Mouse (Mus musculus) frontal cortex, adult 2 months (tissue): ENCODE results near the gene Nog. TPM values are rescaled to one million over a fixed set of nuclear protein-coding genes. Genes with fewer than 3 reads are reported as not detected.

ENCODE experiments used
- DNase-seq, 2 experiments: peaks; one replicate each; pipeline ENCODE4 v3.0.0; 2022; ENCODE audit warnings: low spot score in 1 of 2; ENCODE audit errors: extremely low spot score in 1 of 2
- polyA plus RNA-seq: library from polyadenylated mRNA; depleted of rRNA; stranded (reverse); fragments of >200 nt; gene quantifications from 2 replicates; pipeline ENCODE4 v1.2.3, GENCODE M21; 2012; rRNA removed

Gene Nog
- polyA plus RNA-seq, 1 experiment: 13.4 TPM

- peak; percentile 2 to 17 for DNase-seq
These were observed 32.2 kb downstream of the Nog start for GRCm38 (mm10) chr11:89269809-89270361.

DNA sequence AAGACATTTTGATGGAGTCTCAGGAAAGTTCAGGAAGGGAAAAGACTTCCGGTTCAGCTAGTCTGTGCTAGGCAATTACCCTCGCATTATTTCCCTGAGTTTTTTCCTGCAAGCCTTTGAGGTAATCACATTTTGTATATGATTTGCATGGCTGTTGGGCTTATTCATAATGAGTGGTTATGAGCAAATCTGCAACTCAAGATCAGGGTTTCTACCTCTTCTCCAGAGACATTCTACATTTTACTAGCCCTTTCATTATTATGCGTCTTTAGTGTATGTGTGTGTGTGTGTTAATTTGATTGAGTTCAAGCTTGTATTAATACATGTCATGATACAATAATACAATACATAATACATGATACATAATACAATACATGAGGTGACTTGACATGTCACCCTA lies 34.6 kb downstream of the Nog start:
- DNase-seq: no peak

- DNase-seq: no peak
These were observed 37.1 kb downstream of the Nog start for GRCm38 (mm10) chr11:89265080-89265479.

DNA sequence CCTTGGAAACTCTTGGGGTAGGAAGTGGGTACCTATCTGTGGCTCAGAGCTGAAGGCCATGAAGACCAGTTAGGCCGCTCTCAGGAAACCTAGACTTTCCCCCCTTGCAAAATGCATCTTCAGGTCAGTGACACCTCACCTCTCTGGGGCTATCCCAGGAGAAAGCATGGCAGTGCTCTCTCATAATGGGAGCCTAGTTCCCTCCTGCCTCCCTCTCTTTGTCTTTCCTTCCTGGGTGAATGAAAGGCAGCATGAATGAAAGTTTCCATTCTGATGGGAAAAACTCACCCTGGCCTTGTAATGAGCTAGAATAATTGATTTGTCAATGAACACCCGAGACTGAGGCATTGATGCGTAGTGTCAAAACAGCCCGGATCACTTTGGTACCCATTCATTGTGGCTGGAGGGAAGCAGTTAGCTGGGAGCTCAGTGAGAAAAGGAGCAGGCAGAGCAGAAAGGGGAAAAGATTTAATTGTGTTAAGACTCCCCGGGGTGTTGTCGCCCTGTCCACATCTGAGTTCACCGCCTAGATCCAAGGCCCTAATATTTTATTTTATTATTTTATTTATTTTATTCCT lies 42.7 kb downstream of the Nog start:
- DNase-seq: no peak

- no peak for DNase-seq
These were observed 44.2 kb downstream of the Nog start for GRCm38 (mm10) chr11:89257893-89258292.

- no peak for DNase-seq
These were observed 48.2 kb downstream of the Nog start for GRCm38 (mm10) chr11:89253973-89254372.

Other genes starting within 250 kb of the Nog start
- 32.2 and 35.7 TPM in 2 replicates for gene Dgke, start 235.5 kb downstream of the Nog start, polyA plus RNA-seq
- gene Gm525, start 228.5 kb downstream of the Nog start, polyA plus RNA-seq: 3.0 and 3.2 TPM in 2 replicates